Mouse (Mus musculus) erythroblast, embryonic 14.5 days (primary cell): ENCODE measurements around the gene Slc22a13.

ENCODE experiments used
- GATA1 ChIP-seq: IDR thresholded peaks from 2 replicates; pipeline ENCODE4 v1.6.1; 2012; ENCODE audit warnings: low read length, inconsistent platforms, mixed read lengths
- TAL1 ChIP-seq: IDR thresholded peaks from 3 replicates; pipeline ENCODE4 v1.6.1; 2012; ENCODE audit warnings: low read length, inconsistent platforms, mixed read lengths

- TF ChIP-seq GATA1 (no peak), TAL1 (no peak)
Observed at GRCm38 (mm10) chr9:119165548-119165947, 43.4 kb downstream of the Slc22a13 start.
